19 mouse cellular contexts compared by ENCODE assay signal in genomic region chr3:127243928-127244642, GRCm38 (mm10).
DNase-seq lines count a peak whose midpoint lies in the region; ATAC-seq and TF ChIP-seq lines count a peak whose summit lies in the region.
"Had no signal": no experiment of that assay in that cellular context is flagged by ENCODE, and none has a peak within 500 bp of the region (broad histone marks: within the 10 kb centered on the region; RNA-seq: fewer than 3 reads in every experiment).

No protein-coding gene starts in this region.

- TF ChIP-seq CTCF in brain, embryonic 14.5 days (IDR thresholded peaks at IDR 0.05; ENCODE audit: borderline replicate concordance, extremely low read depth, insufficient read depth, insufficient read length): no peak
- TF ChIP-seq CTCF in intestine, postnatal 0 days (IDR thresholded peaks at IDR 0.05; ENCODE audit: low read depth): no peak

- H3K4me2 ChIP-seq in embryonic facial prominence, embryonic 14.5 days (ENCODE audit: low read depth, low read length): no peak overlapping the region
- H3K4me2 ChIP-seq in hindbrain, embryonic 14.5 days (replicated peaks): no peak overlapping the region
- H3K4me2 ChIP-seq in midbrain, embryonic 16.5 days (ENCODE audit: low read length): peak overlapping the region; percentile 7; the same call in 1 of the 2 replicates
- H3K4me2 ChIP-seq in intestine, postnatal 0 days (replicated peaks; ENCODE audit: low read depth): no peak overlapping the region
- H3K4me2 ChIP-seq in kidney, embryonic 15.5 days: no peak overlapping the region
- H3K4me2 ChIP-seq: intestine, embryonic 15.5 days; limb, embryonic 13.5 days had no signal

- peak; percentile 55; the same call in 1 of the 2 replicates for ATAC-seq in embryonic facial prominence, embryonic 14.5 days (ENCODE audit: low read depth)
- peak; percentile 57 for ATAC-seq in hindbrain, embryonic 14.5 days (ENCODE audit: low FRiP score)
- peak; percentile 77 for ATAC-seq in midbrain, embryonic 16.5 days
- ATAC-seq in intestine, postnatal 0 days: no peak
- no peak for ATAC-seq in kidney, embryonic 15.5 days (replicated peaks; ENCODE audit: low FRiP score)
- ATAC-seq: intestine, embryonic 15.5 days; liver, postnatal 0 days had no signal

- H3K36me3 ChIP-seq in embryonic facial prominence, embryonic 14.5 days (ENCODE audit: control insufficient read depth, insufficient read depth, low read length): no peaks in the 10 kb centered on the region
- no peaks in the 10 kb centered on the region for H3K36me3 ChIP-seq in hindbrain, embryonic 14.5 days (replicated peaks; ENCODE audit: control insufficient read depth, insufficient read depth)
- no peaks in the 10 kb centered on the region for H3K36me3 ChIP-seq in midbrain, embryonic 16.5 days (ENCODE audit: control insufficient read depth, insufficient read depth, low read length)
- H3K36me3 ChIP-seq in intestine, postnatal 0 days (ENCODE audit: control insufficient read depth, insufficient read depth): no peaks in the 10 kb centered on the region
- no peaks in the 10 kb centered on the region for H3K36me3 ChIP-seq in kidney, embryonic 15.5 days
- H3K36me3 ChIP-seq: intestine, embryonic 15.5 days; limb, embryonic 13.5 days had no signal

- no peak overlapping the region for H3K4me3 ChIP-seq in embryonic facial prominence, embryonic 14.5 days (ENCODE audit: low read depth, low read length)
- no peak overlapping the region for H3K4me3 ChIP-seq in hindbrain, embryonic 14.5 days (replicated peaks; ENCODE audit: low read length)
- no peak overlapping the region for H3K4me3 ChIP-seq in midbrain, embryonic 16.5 days (ENCODE audit: low read depth, low read length)
- H3K4me3 ChIP-seq in intestine, postnatal 0 days (ENCODE audit: low read depth, low read length): no peak overlapping the region
- H3K4me3 ChIP-seq in kidney, embryonic 15.5 days (replicated peaks): no peak overlapping the region
- H3K4me3 ChIP-seq: erythroblast, embryonic 14.5 days; gastrocnemius, adult 2 months; heart, adult 2 months; intestine, embryonic 15.5 days; limb, embryonic 13.5 days had no signal

- no peak overlapping the region for H3K27ac ChIP-seq in embryonic facial prominence, embryonic 14.5 days (replicated peaks; ENCODE audit: low read depth, low read length)
- peak overlapping the region; percentile 39 for H3K27ac ChIP-seq in hindbrain, embryonic 14.5 days
- peak overlapping the region; percentile 43 for H3K27ac ChIP-seq in midbrain, embryonic 16.5 days (ENCODE audit: low read length)
- H3K27ac ChIP-seq in intestine, postnatal 0 days (ENCODE audit: low read depth, low read length): no peak overlapping the region
- H3K27ac ChIP-seq in kidney, embryonic 15.5 days: no peak overlapping the region
- H3K27ac ChIP-seq: gastrocnemius, adult 2 months; heart, adult 2 months; intestine, embryonic 15.5 days; limb, embryonic 13.5 days had no signal

- peak; percentile 86 for DNase-seq in brain, embryonic 14.5 days (ENCODE audit: low read depth)
- peak; percentile 35 for DNase-seq in embryonic facial prominence, embryonic 14.5 days (ENCODE audit: low spot score)
- DNase-seq in hindbrain, embryonic 14.5 days (ENCODE audit: low spot score): peak; percentile 28
- DNase-seq in T-cell, adult 2 months (ENCODE audit: low spot score): no peak
- DNase-seq: adrenal gland, postnatal 14 days; cerebellum, postnatal 25 days; gastrocnemius, adult 2 months; heart, adult 2 months; heart, postnatal 10 days; kidney, postnatal 14 days; liver, postnatal 0 days; lung, postnatal 36 days had no signal

- H3K4me1 ChIP-seq in embryonic facial prominence, embryonic 14.5 days (ENCODE audit: control insufficient read depth, insufficient read depth, low read length): 0 out of 2 replicates have a peak, but pooled peaks cover 4% of the 10 kb centered on the region
- H3K4me1 ChIP-seq in hindbrain, embryonic 14.5 days (replicated peaks; ENCODE audit: control insufficient read depth, insufficient read depth, low read length): peaks cover 14% of the 10 kb centered on the region
- peaks cover 14% of the 10 kb centered on the region for H3K4me1 ChIP-seq in midbrain, embryonic 16.5 days (ENCODE audit: control insufficient read depth, insufficient read depth, low read length)
- H3K4me1 ChIP-seq in intestine, postnatal 0 days (replicated peaks; ENCODE audit: control insufficient read depth, insufficient read depth, low read length): no peaks in the 10 kb centered on the region
- H3K4me1 ChIP-seq in kidney, embryonic 15.5 days: 0 out of 2 replicates have a peak, but pooled peaks cover 2% of the 10 kb centered on the region
- H3K4me1 ChIP-seq: intestine, embryonic 15.5 days; limb, embryonic 13.5 days had no signal

- no peak overlapping the region for H3K9ac ChIP-seq in embryonic facial prominence, embryonic 14.5 days (ENCODE audit: low read depth, low read length)
- H3K9ac ChIP-seq in hindbrain, embryonic 14.5 days: peak overlapping the region; percentile 40
- H3K9ac ChIP-seq in midbrain, embryonic 16.5 days (ENCODE audit: low read depth, low read length): 0 out of 2 replicates have a peak overlapping the region, but pooled peaks have one; percentile 22
- no peak overlapping the region for H3K9ac ChIP-seq in intestine, postnatal 0 days (ENCODE audit: low read depth, low read length)
- H3K9ac ChIP-seq in kidney, embryonic 15.5 days: no peak overlapping the region
- H3K9ac ChIP-seq: intestine, embryonic 15.5 days; limb, embryonic 13.5 days; liver, postnatal 0 days had no signal

- TF ChIP-seq POLR2A in brain, embryonic 14.5 days (IDR thresholded peaks at IDR 0.05; ENCODE audit: borderline replicate concordance, extremely low read depth, insufficient read depth, insufficient read length, poor library complexity, severe bottlenecking): no peak

- no peaks in the 10 kb centered on the region for H3K27me3 ChIP-seq in embryonic facial prominence, embryonic 14.5 days (replicated peaks; ENCODE audit: control insufficient read depth, insufficient read depth, low read length)
- no peaks in the 10 kb centered on the region for H3K27me3 ChIP-seq in hindbrain, embryonic 14.5 days (ENCODE audit: control insufficient read depth, insufficient read depth, low read length)
- no peaks in the 10 kb centered on the region for H3K27me3 ChIP-seq in midbrain, embryonic 16.5 days (ENCODE audit: control insufficient read depth, insufficient read depth, low read depth, low read length)
- no peaks in the 10 kb centered on the region for H3K27me3 ChIP-seq in intestine, postnatal 0 days (replicated peaks; ENCODE audit: control insufficient read depth, insufficient read depth, low read length)
- H3K27me3 ChIP-seq in kidney, embryonic 15.5 days: no peaks in the 10 kb centered on the region
- H3K27me3 ChIP-seq: intestine, embryonic 15.5 days; limb, embryonic 13.5 days had no signal

- H3K9me3 ChIP-seq in embryonic facial prominence, embryonic 14.5 days (ENCODE audit: control insufficient read depth, low read length): no peaks in the 10 kb centered on the region
- no peaks in the 10 kb centered on the region for H3K9me3 ChIP-seq in hindbrain, embryonic 14.5 days (ENCODE audit: control insufficient read depth, low read length)
- H3K9me3 ChIP-seq in midbrain, embryonic 16.5 days (replicated peaks; ENCODE audit: control insufficient read depth, low read length, poor library complexity, severe bottlenecking): no peaks in the 10 kb centered on the region
- H3K9me3 ChIP-seq in intestine, postnatal 0 days (ENCODE audit: control insufficient read depth): no peaks in the 10 kb centered on the region
- no peaks in the 10 kb centered on the region for H3K9me3 ChIP-seq in kidney, embryonic 15.5 days (replicated peaks)
- H3K9me3 ChIP-seq: G1E; intestine, embryonic 15.5 days; limb, embryonic 13.5 days had no signal

- 43% methylated on average over 10 of the region's 10 CpGs for WGBS in embryonic facial prominence, embryonic 14.5 days
- 24% methylated on average over 10 of the region's 10 CpGs for WGBS in hindbrain, embryonic 14.5 days
- 22% methylated on average over 10 of the region's 10 CpGs for WGBS in midbrain, embryonic 16.5 days
- WGBS in intestine, postnatal 0 days: 63% methylated on average over 10 of the region's 10 CpGs
- 45% methylated on average over 10 of the region's 10 CpGs for WGBS in kidney, embryonic 15.5 days

Comparison
In these comparisons a context has a peak if more than half of its experiments do, and no peak if none do; other contexts are left out.
1. ATAC-seq: peak in embryonic facial prominence, embryonic 14.5 days (single experiment), hindbrain, embryonic 14.5 days (single experiment) and midbrain, embryonic 16.5 days (single experiment); none in intestine, postnatal 0 days (single experiment) and kidney, embryonic 15.5 days (single experiment).
2. H3K27ac ChIP-seq: peak in hindbrain, embryonic 14.5 days (single experiment) and midbrain, embryonic 16.5 days (single experiment); none in embryonic facial prominence, embryonic 14.5 days (single experiment), intestine, postnatal 0 days (single experiment) and kidney, embryonic 15.5 days (single experiment).
3. H3K9ac ChIP-seq: peak in hindbrain, embryonic 14.5 days (single experiment) and midbrain, embryonic 16.5 days (single experiment); none in embryonic facial prominence, embryonic 14.5 days (single experiment), intestine, postnatal 0 days (single experiment) and kidney, embryonic 15.5 days (single experiment).